8 mouse cellular contexts compared by ENCODE assay signal in genomic region chr10:42504096-42504710, GRCm38 (mm10). TPM values are rescaled to one million over a fixed set of nuclear protein-coding genes. Genes with fewer than 3 reads are reported as not detected.
DNase-seq lines count a peak whose midpoint lies in the region; ATAC-seq and TF ChIP-seq lines count a peak whose summit lies in the region.

No protein-coding gene starts in this region.

- H3K36me3 ChIP-seq in ES-E14 (ENCODE audit: control insufficient read depth, insufficient read depth, low read length, poor library complexity, severe bottlenecking) = peaks cover 10% of the 10 kb centered on the region
- H3K36me3 ChIP-seq in heart, embryonic 13.5 days = peaks cover 38% of the 10 kb centered on the region
- H3K36me3 ChIP-seq in forebrain, embryonic 15.5 days = peaks cover 10% of the 10 kb centered on the region; the same call in 1 of the 2 replicates

- peaks cover 2 to 3% of the 10 kb centered on the region in 2 experiments; a peak in 2 of 4 replicates for H3K4me1 ChIP-seq in ES-E14 (ENCODE audit: control insufficient read depth in 2 of 2, insufficient read depth in 2 of 2, low read length in 2 of 2, poor library complexity in 1 of 2)
- peaks cover 56% of the 10 kb centered on the region for H3K4me1 ChIP-seq in heart, embryonic 13.5 days
- peaks cover 25% of the 10 kb centered on the region for H3K4me1 ChIP-seq in forebrain, embryonic 15.5 days

- in situ Hi-C loops in ES-E14 (cut with MboI; ENCODE audit: low sequenced_read_pairs in 2 of 2, unreplicated experiment in 2 of 2) = no loop called here

- no peaks in the 10 kb centered on the region for H3K9me3 ChIP-seq in ES-E14 (ENCODE audit: control insufficient read depth, insufficient read depth, low read depth, low read length)
- H3K9me3 ChIP-seq in heart, embryonic 13.5 days = 0 out of 2 replicates have a peak, but pooled peaks cover 3% of the 10 kb centered on the region
- no peaks in the 10 kb centered on the region for H3K9me3 ChIP-seq in forebrain, embryonic 15.5 days

- H3K9ac ChIP-seq in ES-E14 (ENCODE audit: insufficient read depth, low read depth, low read length, poor library complexity, severe bottlenecking) = peak overlapping the region; percentile 39; the same call in 1 of the 2 replicates
- H3K9ac ChIP-seq in heart, embryonic 13.5 days = no peak overlapping the region
- H3K9ac ChIP-seq in forebrain, embryonic 15.5 days (replicated peaks) = no peak overlapping the region

- ATAC-seq in heart, embryonic 13.5 days (ENCODE audit: extremely low read depth, insufficient number of reproducible peaks, low FRiP score, low TSS enrichment) = no peak
- no peak for ATAC-seq in forebrain, embryonic 15.5 days (replicated peaks)

- WGBS in heart, embryonic 13.5 days = 75% methylated on average over 10 of the region's 10 CpGs
- 90% methylated on average over 10 of the region's 10 CpGs for WGBS in forebrain, embryonic 15.5 days

- peak; percentile 26 for DNase-seq in kidney, adult 9 months
- DNase-seq in kidney, postnatal 4 days = no peak
- DNase-seq in ES-E14 (ENCODE audit: low read depth, low spot score) = no peak
- DNase-seq in lung, postnatal 25 days (ENCODE audit: low spot score) = peak; percentile 23
- no peak for DNase-seq in cerebellum, postnatal 14 days
- no peak for DNase-seq in right cerebral cortex, adult 18-20 months

- H3K27ac ChIP-seq in ES-E14 (ENCODE audit: insufficient read depth, low read depth, low read length, poor library complexity, severe bottlenecking) = no peak overlapping the region
- no peak overlapping the region for H3K27ac ChIP-seq in heart, embryonic 13.5 days (replicated peaks)
- no peak overlapping the region for H3K27ac ChIP-seq in forebrain, embryonic 15.5 days (replicated peaks)

- peak overlapping the region in 1 of 2 experiments; percentile 23; a peak in 1 of 4 replicates for H3K4me3 ChIP-seq in ES-E14 (ENCODE audit: insufficient read depth in 1 of 2, low read depth in 1 of 2, low read length in 2 of 2, poor library complexity in 1 of 2, severe bottlenecking in 1 of 2)
- peak overlapping the region; percentile 98; the same call in 1 of the 2 replicates for H3K4me3 ChIP-seq in heart, embryonic 13.5 days
- no peak overlapping the region for H3K4me3 ChIP-seq in forebrain, embryonic 15.5 days

- H3K4me2 ChIP-seq in heart, embryonic 13.5 days = peak overlapping the region; percentile 89
- H3K4me2 ChIP-seq in forebrain, embryonic 15.5 days (replicated peaks) = no peak overlapping the region

- no peaks in the 10 kb centered on the region for H3K27me3 ChIP-seq in heart, embryonic 13.5 days (replicated peaks)
- no peaks in the 10 kb centered on the region for H3K27me3 ChIP-seq in forebrain, embryonic 15.5 days

TF ChIP-seq in ES-E14, 5 proteins besides CTCF, POLR2A, EP300 and RAD21:
- no peak for TF ChIP-seq HCFC1 (IDR thresholded peaks at IDR 0.05; ENCODE audit: borderline replicate concordance, insufficient read depth, low read length)
- TF ChIP-seq ZC3H11A (IDR thresholded peaks at IDR 0.05; ENCODE audit: borderline replicate concordance, low read depth, low read length) = no peak
- TF ChIP-seq ZNF384 (IDR thresholded peaks at IDR 0.05; ENCODE audit: low read depth, low read length) = no peak
- no peak for TF ChIP-seq MAFK (IDR thresholded peaks at IDR 0.05; ENCODE audit: insufficient read depth, low read depth, low read length)
- TF ChIP-seq CHD2 (IDR thresholded peaks at IDR 0.05; ENCODE audit: low read depth, low read length) = no peak

RNA-seq across cellular contexts. Expression of gene Snx3, which starts 2.4 kb away (rescaled TPM):
- total RNA-seq in ES-E14 (2012; rRNA removed) = 57.7 and 82.9 TPM in 2 replicates
- 335 and 371 TPM in 2 replicates for polyA plus RNA-seq in heart, embryonic 13.5 days (2015; fragmentation: Nextera tagmentation; extraction: Ambion mirVana)
- 285 and 286 TPM in 2 replicates for polyA plus RNA-seq in forebrain, embryonic 15.5 days (2015; fragmentation: Nextera tagmentation; extraction: Ambion mirVana)

RNA-seq across cellular contexts. Expression of gene Afg1l, which starts 25.8 kb away (rescaled TPM):
- total RNA-seq in ES-E14 (2012; rRNA removed) = 7.7 and 8.6 TPM in 2 replicates
- polyA plus RNA-seq in heart, embryonic 13.5 days (2015; fragmentation: Nextera tagmentation; extraction: Ambion mirVana) = 11.8 and 12.0 TPM in 2 replicates
- polyA plus RNA-seq in forebrain, embryonic 15.5 days (2015; fragmentation: Nextera tagmentation; extraction: Ambion mirVana) = 6.2 and 6.5 TPM in 2 replicates

Comparison
In these comparisons a context has a peak if more than half of its experiments do, and no peak if none do; other contexts are left out.
1. DNase-seq: peak in kidney, adult 9 months (single experiment) and lung, postnatal 25 days (single experiment); none in kidney, postnatal 4 days (0 of 2), ES-E14 (single experiment), cerebellum, postnatal 14 days (0 of 2) and right cerebral cortex, adult 18-20 months (single experiment).